Mouse (Mus musculus) right cerebral cortex, postnatal 4 days (tissue): Measurements from ENCODE around the gene Lama2.
"Not testable (repeated sequence)": the region's sequence is repeated elsewhere in the genome, so short reads cannot be mapped to it uniquely, and the experiment has no call there.

Source experiments
- DNase-seq: peaks from one replicate; pipeline ENCODE4 v3.0.0-alpha.2; 2022

The Lama2 gene

GRCm38 (mm10) chr10:27001554-27002178, 617.9 kb downstream of the Lama2 start:
- no peak for DNase-seq

GRCm38 (mm10) chr10:26996684-26997083, 622.9 kb downstream of the Lama2 start:
- DNase-seq: no peak

DNA sequence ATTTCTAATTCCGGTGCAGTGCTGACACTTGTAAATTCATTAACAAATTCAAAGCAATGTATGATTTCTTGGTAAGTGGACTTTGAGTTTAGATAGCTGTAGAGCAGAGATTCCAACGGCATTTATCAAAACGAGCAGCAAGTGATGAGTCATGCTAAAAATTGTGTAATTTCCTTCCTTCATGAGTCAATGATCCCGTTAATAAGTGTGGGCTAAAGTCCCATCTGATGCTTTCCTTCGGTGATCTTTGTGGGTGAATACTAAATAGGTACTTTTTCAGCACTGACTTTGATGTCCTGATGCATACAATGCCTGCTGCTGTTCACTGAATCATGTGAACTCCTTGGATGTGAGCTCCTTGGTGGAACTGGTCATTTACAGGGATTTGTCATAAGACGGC, 623.6 kb downstream of the Lama2 start:
- DNase-seq: no peak

DNA sequence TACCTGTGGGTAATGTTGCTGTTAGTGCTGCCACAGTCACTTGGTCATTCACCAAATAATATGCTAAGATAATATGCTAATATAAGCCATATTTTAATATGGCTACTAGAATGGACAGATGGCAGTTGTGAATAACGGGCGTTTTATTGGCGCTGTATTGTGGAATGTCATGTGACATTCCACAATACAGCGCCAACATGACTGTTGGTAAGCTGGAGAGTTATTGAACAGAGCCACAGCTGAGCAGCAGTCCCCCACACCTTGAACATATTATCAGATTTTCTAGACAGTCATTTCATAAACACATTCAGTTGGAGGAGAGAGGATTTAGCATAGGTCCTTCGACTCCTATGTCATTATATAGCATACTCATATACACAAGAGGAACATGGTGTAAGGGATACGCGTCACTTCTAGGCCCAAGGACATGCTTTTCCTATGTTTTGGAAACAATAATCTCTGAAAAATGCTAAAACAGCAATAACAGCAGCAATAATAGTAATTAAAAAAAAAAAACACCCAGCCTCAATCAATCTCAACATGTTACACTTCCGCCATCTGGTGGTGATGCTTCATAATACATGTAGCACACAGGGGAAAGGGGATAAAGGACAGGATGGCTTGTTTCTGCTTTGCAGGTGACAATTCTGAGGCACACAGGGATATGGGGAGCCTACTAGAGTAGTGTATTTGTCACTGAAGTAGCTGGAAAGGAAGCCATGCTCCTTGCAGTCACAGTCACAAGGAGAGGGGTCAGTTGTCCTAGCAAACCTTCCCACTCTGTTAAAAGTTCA, 624.2 kb downstream of the Lama2 start:
- DNase-seq: peak; percentile 76

DNA sequence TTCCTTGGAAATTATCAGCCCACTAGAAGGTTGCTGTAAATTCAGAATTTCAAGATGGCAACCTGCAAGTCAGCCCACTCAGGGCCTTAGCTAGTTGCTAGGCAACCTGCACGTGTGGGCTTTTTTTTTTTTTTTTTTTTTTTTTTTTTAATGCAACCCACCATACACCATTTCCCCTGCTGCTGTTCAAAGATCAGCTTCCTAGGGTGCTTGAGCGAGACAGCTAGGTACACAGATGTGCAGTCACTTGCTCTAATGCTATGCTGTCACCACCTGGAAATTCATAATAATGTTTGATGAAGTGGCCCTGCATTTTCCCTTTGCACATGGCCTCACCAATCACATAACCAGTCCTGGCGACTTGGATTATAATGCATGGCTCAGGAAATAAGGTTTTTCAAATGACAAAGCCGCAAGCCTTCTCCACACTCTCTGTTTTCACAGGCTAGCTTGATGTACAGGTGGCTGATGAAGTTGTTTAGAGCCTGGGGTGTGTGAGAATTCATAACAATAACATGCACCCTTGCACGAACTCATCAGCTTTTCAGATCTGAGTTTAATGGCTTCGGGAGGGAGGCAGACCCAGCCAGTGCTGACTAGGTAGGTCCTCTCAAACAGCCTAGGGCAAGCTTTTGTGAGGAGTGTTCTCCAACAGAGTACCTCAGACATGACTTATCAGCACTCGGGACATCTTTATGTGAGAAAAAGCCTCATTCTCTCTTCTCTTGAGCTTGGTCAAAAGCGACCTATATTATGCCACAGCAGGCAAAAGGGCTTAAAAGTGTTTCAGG, 625.4 kb downstream of the Lama2 start:
- DNase-seq: no peak

GRCm38 (mm10) chr10:26985451-26985850, 634.1 kb downstream of the Lama2 start:
- no peak for DNase-seq

DNA sequence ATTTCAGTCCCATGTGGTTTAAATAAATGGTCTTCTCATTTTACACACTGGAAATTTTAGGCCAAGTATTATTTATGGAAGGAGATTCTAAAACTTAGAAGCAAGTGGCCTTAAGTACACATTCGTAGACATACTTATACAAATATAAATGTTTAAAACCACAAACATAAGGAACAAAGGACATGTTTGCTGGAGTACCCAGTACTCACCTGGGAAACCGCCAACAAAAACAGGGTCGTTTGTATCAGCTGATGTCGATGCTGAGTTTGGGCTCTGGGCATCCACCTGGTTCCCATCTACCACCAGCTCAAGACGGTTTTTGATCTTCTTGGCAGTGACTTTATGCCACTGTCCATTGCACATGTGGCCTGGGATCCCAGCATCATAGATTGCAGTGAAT, 635.5 kb downstream of the Lama2 start:
- not testable (repeated sequence) for DNase-seq

- no peak for DNase-seq
These were observed 636.0 kb downstream of the Lama2 start for GRCm38 (mm10) chr10:26983583-26983982.

- no peak for DNase-seq
These were observed 636.9 kb downstream of the Lama2 start for GRCm38 (mm10) chr10:26982621-26983020.

GRCm38 (mm10) chr10:26975372-26975771, 644.2 kb downstream of the Lama2 start:
- no peak for DNase-seq

DNA sequence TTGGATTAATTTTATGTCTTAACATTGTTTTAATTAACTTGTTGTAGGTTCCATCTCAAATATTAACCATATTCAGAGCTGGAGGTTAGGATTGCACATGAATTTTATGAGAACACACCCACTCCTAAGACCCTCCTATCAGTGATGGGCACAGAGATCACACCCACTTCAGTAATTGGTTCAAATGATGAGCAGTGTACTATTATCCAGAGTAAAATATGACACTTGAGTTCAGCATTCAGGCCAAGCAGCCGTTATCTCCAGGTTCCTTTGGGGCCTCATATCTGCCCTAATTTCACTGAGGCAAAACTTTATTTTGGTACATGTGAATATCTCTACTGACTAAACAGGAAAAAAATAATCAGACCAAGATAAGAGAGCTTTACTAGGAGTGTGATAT, 645.3 kb downstream of the Lama2 start:
- DNase-seq: no peak

DNA sequence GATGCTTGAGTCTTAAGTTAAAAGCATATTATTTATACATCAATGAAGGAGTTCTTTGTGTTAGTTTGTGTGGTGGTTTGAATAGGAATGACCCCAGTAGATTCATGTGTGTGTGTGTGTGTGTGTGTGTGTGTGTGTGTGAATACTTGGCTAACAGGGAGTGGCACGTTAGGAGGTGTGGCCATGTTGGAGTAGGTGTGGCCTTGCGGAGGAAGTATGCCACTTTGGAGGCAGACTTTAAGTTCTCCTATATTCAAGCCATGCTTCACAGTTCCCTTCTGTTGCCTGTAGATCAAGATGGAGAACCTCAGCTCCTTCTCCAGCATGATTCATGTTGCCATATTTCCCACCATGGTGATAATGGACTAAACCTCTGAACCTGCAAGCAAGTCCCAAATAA, 646.0 kb downstream of the Lama2 start:
- DNase-seq: no peak

DNA sequence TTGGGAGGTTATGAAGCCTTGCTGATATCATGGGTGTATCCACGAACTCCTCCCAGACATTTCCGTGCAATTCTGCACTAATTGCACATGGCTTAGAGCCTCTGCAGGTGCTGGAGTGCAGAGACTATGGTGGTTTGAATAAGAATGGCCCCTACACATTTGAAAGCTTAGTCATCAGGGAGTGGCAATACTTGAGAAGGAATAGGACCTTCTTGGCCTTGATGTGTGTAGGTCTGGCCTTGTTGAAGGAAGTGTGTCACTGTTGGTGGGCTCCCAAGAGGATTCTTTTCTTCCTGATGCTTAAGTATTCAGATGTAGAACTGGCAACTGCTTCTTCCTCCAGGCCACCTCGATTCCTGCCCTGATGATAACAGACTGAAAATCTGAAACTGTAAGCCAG, 661.0 kb downstream of the Lama2 start:
- no peak for DNase-seq

- no peak for DNase-seq
These were observed 669.1 kb downstream of the Lama2 start for GRCm38 (mm10) chr10:26950448-26950847.

DNA sequence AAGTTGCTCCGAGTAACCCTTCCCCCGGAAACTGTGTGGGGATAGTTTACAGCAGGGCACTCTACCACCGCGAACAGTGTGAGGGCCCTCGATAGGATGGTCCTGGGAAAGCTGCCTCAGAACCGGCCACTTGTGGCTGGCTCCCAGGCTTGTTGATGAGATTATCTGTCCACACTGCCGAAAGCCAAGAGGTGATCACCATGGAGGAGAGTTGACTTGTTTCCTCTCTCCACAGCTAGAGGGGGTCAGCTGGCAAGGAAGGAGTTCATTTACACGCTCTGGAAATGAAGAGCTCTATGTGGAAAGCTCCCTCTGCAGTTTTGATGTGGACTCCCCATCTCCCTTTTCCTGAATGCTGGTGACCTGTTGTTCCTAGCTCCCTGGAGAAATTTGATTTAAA, 669.9 kb downstream of the Lama2 start:
- no peak for DNase-seq

GRCm38 (mm10) chr10:26948331-26948730, 671.2 kb downstream of the Lama2 start:
- no peak for DNase-seq

DNA sequence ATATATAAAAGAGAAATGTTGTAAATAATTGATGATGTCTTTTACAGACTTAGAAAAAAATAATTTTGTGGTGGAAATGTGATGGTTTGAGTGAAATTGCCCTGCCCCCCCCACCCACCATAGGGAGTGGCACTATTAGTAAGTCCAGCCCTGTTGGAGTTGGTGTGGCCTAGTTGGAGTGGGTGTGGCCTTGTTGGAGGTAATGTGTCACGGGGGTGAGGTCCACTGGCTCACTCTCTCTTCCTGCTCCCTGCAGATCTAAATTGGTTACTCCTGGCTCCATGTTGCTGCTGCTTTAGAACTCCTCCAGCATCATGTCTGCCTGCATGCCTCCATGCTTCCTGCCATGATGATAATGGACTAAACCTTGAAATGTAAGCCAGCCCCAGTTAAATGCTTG, 680.0 kb downstream of the Lama2 start:
- no peak for DNase-seq

GRCm38 (mm10) chr10:26938464-26938863, 681.1 kb downstream of the Lama2 start:
- DNase-seq: not testable (repeated sequence)

DNA sequence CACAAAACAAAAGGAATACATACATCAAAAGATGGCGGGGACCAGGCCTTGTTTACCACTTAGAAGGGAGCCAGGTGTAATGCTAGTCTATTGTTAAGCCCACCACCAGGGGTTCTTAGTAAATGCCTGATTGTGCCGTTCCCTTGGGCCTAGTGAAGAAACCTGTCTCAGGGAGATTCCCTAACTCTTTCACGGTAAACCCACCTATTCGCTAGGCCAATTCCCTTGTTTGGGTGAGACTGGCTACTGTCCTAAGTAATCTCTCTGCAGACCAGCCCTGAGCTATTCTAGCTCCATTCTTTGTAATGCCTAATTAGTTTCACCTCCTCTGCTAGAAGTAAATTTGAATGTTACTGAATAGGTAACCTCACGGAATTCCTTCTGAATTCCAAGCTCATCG, 683.5 kb downstream of the Lama2 start:
- not testable (repeated sequence) for DNase-seq
